Mouse (Mus musculus): ENCODE results near the gene Capn15.
A peak's percentile ranks its signal among the peaks of the same experiment; 100 is the strongest.

The Capn15 gene

GRCm38 (mm10) chr17:25985306-25986294 is at the start of gene Capn15:
TSS of gene Capn15 (minus strand) at chr17:25985796.
- DNase-seq = peak; percentile 97

GRCm38 (mm10) chr17:26032037-26032436 is 46.4 kb upstream of the Capn15 start:
- peak; percentile 25 for DNase-seq

- DNase-seq = peak; percentile 32
These were observed 46.0 kb upstream of the Capn15 start for GRCm38 (mm10) chr17:26031583-26031982.

- DNase-seq = no peak
These were observed 42.7 kb upstream of the Capn15 start for GRCm38 (mm10) chr17:26028261-26028660.

GRCm38 (mm10) chr17:26024674-26025073 is 39.1 kb upstream of the Capn15 start:
- DNase-seq = no peak

- no peak for DNase-seq
These were observed 38.4 kb upstream of the Capn15 start for GRCm38 (mm10) chr17:26023966-26024365.

- DNase-seq = no peak
These were observed 37.6 kb upstream of the Capn15 start for GRCm38 (mm10) chr17:26023181-26023580.

- DNase-seq = no peak
These were observed 36.2 kb upstream of the Capn15 start for GRCm38 (mm10) chr17:26021728-26022341.

- no peak for DNase-seq
These were observed 35.3 kb upstream of the Capn15 start for GRCm38 (mm10) chr17:26020848-26021347.

- no peak for DNase-seq
These were observed 32.8 kb upstream of the Capn15 start for GRCm38 (mm10) chr17:26018388-26018787.

- DNase-seq = no peak
These were observed 32.4 kb upstream of the Capn15 start for GRCm38 (mm10) chr17:26017949-26018348.

- peak; percentile 59 for DNase-seq
These were observed 31.4 kb upstream of the Capn15 start for GRCm38 (mm10) chr17:26017021-26017420.

GRCm38 (mm10) chr17:26013711-26014110 is 28.1 kb upstream of the Capn15 start:
- DNase-seq = peak; percentile 86

- peak; percentile 61 for DNase-seq
These were observed 26.4 kb upstream of the Capn15 start for GRCm38 (mm10) chr17:26011841-26012460.

GRCm38 (mm10) chr17:26009540-26009939 is 23.9 kb upstream of the Capn15 start:
- peak; percentile 81 for DNase-seq

- DNase-seq = no peak
These were observed 23.2 kb upstream of the Capn15 start for GRCm38 (mm10) chr17:26008787-26009186.

GRCm38 (mm10) chr17:26008331-26008730 is 22.7 kb upstream of the Capn15 start:
- DNase-seq = no peak

- no peak for DNase-seq
These were observed 22.1 kb upstream of the Capn15 start for GRCm38 (mm10) chr17:26007646-26008045.

GRCm38 (mm10) chr17:26005731-26006450 is 20.3 kb upstream of the Capn15 start:
- no peak for DNase-seq

- no peak for DNase-seq
These were observed 19.1 kb upstream of the Capn15 start for GRCm38 (mm10) chr17:26004711-26005110.

GRCm38 (mm10) chr17:26003864-26004263 is 18.3 kb upstream of the Capn15 start:
- no peak for DNase-seq

- DNase-seq = no peak
These were observed 12.8 kb upstream of the Capn15 start for GRCm38 (mm10) chr17:25998425-25998824.

GRCm38 (mm10) chr17:25993489-25993888 is 7.9 kb upstream of the Capn15 start:
- no peak for DNase-seq

Data from layer of hippocampus, adult 9-11 months (tissue).